ENCODE assay signal across 8 mouse cellular contexts in the genomic region with DNA sequence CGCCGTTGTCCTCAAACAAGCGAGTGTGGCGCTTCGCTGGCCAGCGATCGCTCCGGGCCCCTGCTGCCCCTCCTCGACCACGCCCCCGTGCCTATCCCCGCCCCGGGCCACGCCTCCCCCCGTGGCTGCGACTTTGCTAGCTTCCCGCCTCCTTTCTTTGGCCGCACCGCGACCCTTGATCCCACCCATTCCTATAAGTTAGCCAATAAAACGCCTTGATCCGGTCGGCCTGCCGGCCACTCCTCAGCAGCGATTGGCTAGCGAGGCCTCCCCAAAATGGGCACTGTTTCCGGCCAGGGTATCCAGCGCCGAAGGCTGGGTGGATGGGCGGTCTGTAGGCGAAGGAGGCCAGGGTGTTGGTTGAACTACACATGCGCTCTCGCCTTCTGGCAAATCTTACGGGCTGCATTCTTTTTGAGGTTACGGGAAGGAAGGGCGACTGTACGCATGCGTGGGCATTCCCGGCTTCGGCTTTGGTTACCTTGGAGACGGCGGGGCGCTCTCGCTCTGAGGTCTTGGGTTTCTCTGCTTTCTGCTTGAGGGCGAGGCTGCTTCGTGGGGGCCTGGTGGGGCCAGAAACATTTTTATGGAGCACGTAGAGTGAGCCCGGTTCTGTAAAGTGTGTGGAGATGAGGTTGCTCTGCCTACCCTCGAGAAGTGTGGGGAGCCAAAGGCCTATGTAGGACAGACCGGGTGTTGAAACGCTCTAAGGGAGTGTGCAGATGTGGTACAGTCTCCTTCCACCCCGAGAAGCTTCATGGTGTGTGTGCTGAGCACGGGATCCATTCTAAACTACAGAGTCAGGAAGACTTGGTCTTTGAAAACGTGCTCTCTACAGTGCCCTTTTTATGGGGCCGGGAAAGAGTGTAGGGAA. TPM values are rescaled to one million over a fixed set of nuclear protein-coding genes. Genes with fewer than 3 reads are reported as not detected.
A peak's percentile ranks its signal among the peaks of the same experiment; 100 is the strongest.
DNase-seq lines count a peak whose midpoint lies in the region; ATAC-seq lines count a peak whose summit lies in the region.

A gene (minus strand): TSS at position 127 of the 874 bp plus-strand sequence.

- peak; percentile 99 for DNase-seq in B cell, adult 2 months
- DNase-seq in brain, adult 2 months (ENCODE audit: low read depth, low spot score): peak; percentile 100
- peak; percentile 100 for DNase-seq in heart, embryonic 10.5 days (ENCODE audit: low spot score)
- peak; percentile 98 for DNase-seq in liver
- peak; percentile 98 for DNase-seq in spleen, postnatal 4 days (ENCODE audit: low spot score in 2 of 2)

- no peaks in the 10 kb centered on the region for H3K9me3 ChIP-seq in heart, embryonic 10.5 days
- no peaks in the 10 kb centered on the region for H3K9me3 ChIP-seq in kidney, embryonic 15.5 days (replicated peaks)

- H3K9ac ChIP-seq in kidney, embryonic 15.5 days: peak within 1 kb of the TSS; percentile 77

- 1% methylated on average over 55 of the region's 55 CpGs for WGBS in heart, embryonic 10.5 days
- under 1% methylated on average over 55 of the region's 55 CpGs for WGBS in kidney, embryonic 15.5 days

- peak within 1 kb of the TSS; percentile 78 for H3K4me2 ChIP-seq in kidney, embryonic 15.5 days

- peaks cover 47% of the 10 kb centered on the region for H3K4me1 ChIP-seq in heart, embryonic 10.5 days
- H3K4me1 ChIP-seq in kidney, embryonic 15.5 days: peaks cover 77% of the 10 kb centered on the region

- H3K27ac ChIP-seq in heart, embryonic 10.5 days: peak within 1 kb of the TSS; percentile 92
- H3K27ac ChIP-seq in kidney, embryonic 15.5 days: peak within 1 kb of the TSS; percentile 91

- no peaks in the 10 kb centered on the region for H3K36me3 ChIP-seq in heart, embryonic 10.5 days
- H3K36me3 ChIP-seq in kidney, embryonic 15.5 days: no peaks in the 10 kb centered on the region

- peak; percentile 72 for ATAC-seq in erythroblast, adult 5-6 weeks (replicated peaks; ENCODE audit: low FRiP score, poor library complexity, severe bottlenecking)
- peak; percentile 99 for ATAC-seq in kidney, embryonic 15.5 days (replicated peaks; ENCODE audit: low FRiP score)
- ATAC-seq in monocyte, adult 5-6 weeks (replicated peaks; ENCODE audit: insufficient number of reproducible peaks, low FRiP score, low TSS enrichment, poor library complexity, severe bottlenecking): peak; percentile 67

- H3K4me3 ChIP-seq in heart, embryonic 10.5 days: peak within 1 kb of the TSS; percentile 76
- peak within 1 kb of the TSS; percentile 70 for H3K4me3 ChIP-seq in kidney, embryonic 15.5 days (replicated peaks)

- 0 out of 2 replicates have a peak, but pooled peaks cover 4% of the 10 kb centered on the region for H3K27me3 ChIP-seq in heart, embryonic 10.5 days (ENCODE audit: insufficient read depth, poor library complexity, severe bottlenecking)
- H3K27me3 ChIP-seq in kidney, embryonic 15.5 days: no peaks in the 10 kb centered on the region

RNA-seq across cellular contexts. Expression of the gene that starts here (rescaled TPM):
- total RNA-seq in erythroblast, adult 5-6 weeks (2015; ENCODE audit: low replicate concordance): 1.5 and 2.7 TPM in 2 replicates
- 2.8 and 4.3 TPM in 2 replicates for total RNA-seq in erythroblast, adult 5-6 weeks (2017; ENCODE audit: low replicate concordance)
- polyA plus RNA-seq in heart, embryonic 10.5 days (2016; fragmentation: Nextera tagmentation; extraction: Ambion mirVana): 1.7 and 2.1 TPM in 2 replicates
- polyA plus RNA-seq in kidney, embryonic 15.5 days (2015; fragmentation: Nextera tagmentation; extraction: Ambion mirVana): 4.3 and 4.9 TPM in 2 replicates
- 72.0 to 89.0 TPM (median 88.0 TPM) in 3 replicates for total RNA-seq in monocyte, adult 5-6 weeks (2017)

Comparison
In these comparisons a context has a peak if more than half of its experiments do, and no peak if none do; other contexts are left out.
1. Peak in every context shown above with its lines: DNase-seq, ATAC-seq, H3K4me3 ChIP-seq and H3K27ac ChIP-seq.
2. RNA of the gene that starts here (total RNA-seq): 72.0 to 89.0 TPM in monocyte, adult 5-6 weeks; 1.5 to 4.3 TPM in erythroblast, adult 5-6 weeks; every median in the first group is over 10 times any median in the second.